Mouse (Mus musculus): ENCODE measurements around the gene Scly. TPM values are rescaled to one million over a fixed set of nuclear protein-coding genes. Genes with fewer than 3 reads are reported as not detected.
A peak's percentile ranks its signal among the peaks of the same experiment; 100 is the strongest.

The Scly gene
- 10 to 100 TPM; 13.7 TPM for total RNA-seq (2021)

DNA sequence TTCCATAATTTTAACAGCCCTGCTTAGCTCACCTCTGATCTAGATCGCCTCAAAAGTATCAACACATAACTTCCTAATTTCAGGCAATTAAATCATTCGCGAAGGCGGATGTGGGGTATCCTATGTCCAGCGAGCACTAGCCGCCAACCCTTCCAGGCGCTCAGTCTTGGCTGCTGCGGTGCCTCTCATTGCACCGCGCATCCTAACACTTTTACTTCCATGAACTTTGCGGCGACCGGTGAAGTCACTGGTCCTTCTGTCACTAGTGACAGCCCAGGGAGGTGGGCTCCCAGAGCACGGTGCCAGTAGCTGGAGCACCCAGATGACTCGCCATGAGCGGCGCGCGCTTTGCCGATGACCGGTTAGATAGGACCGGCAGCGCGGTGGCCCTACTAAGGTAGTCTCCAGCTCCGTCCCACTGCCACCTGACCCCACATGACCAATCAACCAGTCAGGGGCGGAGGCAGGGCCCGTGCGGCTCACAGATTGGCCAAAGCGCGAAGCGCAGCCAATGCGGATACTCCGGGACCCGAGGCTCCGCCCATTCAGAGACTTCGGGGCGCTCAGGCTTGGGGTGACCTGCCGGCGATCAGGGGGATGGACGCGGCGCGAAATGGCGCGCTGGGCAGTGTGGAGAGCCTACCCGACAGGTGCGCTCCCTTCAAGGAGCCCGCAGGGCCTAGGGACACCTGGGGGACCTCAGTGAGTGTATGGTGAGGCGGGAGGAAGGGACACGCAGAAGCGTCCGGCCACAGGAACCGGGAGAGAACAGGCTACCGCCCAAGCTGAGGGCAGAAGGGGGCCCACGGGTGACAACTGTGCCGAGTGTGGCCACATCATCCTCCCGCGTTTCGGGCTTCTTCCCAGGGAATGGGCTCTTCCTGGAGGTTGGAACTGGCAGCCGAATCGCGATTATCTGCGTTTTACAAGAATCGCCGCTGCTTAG is at the start of gene Scly:
Gene Scly, plus strand, starts transcription at position 540 of the 946 bp plus-strand sequence.
- intact Hi-C loops (cut with DNase I), result loop anchor here (2.0 kb wide), 1 partner anchor 47 kb away; the partner anchor contains the start of gene Ube2f
- peak; percentile 95 to 96 for DNase-seq

DNA sequence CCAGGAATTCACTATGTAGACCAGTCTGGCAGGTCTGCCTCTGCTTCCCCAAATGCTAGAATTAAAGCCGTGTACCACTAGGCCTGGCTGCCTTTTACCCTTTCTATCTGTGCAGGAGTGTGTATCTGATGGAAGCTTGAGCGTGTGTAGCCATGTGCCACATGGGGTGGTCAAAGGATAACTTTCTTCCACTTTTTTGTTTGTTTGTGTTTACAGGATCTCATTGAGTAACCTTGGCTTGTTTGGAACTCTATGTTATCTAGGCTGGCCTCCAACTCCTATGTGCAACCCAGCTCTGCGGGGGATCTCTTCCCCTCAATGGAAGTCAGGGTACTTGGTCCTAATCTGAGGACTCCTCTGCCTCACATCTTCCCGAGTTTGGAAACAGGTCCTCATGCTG is 49.2 kb upstream of the Scly start:
- intact Hi-C loops (cut with DNase I), result no loop called here
- DNase-seq, result no peak

GRCm38 (mm10) chr1:91249564-91250414 is 48.3 kb upstream of the Scly start, which contains the start of gene Ube2f:
TSS of gene Ube2f (plus strand) at chr1:91250304.
- intact Hi-C loops (cut with DNase I), result loop anchor here (2.0 kb wide), 1 partner anchor 49 kb away; the partner anchor contains the start of gene Scly
- peak; percentile 95 to 96 for DNase-seq

DNA sequence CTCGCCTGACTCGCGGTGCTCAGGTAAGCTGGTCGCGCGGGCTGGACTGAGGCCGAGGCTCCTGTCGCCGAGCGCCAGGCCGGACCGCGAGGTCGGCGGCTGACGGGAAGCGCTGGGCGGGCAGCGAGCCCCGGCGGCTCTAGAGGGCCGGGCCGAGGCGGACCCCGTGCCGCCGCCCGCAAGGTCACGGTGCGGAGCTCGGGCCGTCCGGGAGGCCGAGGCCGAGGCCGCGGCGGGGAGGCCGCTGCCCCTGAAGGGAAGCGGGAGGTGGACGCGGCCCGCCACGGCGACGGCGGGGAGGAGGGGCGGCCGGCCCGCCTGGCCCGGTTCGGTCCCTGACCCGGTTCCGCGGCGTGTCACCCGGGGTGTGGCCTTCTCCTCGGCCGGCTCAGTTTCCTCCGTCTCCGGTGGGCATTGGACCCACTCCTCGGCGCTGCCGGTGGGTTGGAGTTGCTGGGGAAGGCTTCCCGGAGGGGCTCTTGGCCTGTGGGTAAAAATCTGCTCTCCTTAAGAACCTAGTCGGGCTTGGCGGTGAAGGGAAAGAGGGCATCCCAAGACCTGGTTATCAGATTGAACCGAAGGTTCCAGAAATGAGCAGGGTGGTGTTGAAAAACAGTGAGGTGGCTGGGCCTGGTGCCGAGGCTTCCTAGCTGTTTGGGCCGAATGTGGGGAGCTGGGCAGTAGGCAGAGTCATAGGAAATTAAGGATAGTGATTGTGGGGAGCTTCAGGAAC is 47.6 kb upstream of the Scly start:
- peak; percentile 33 to 53 for DNase-seq
- intact Hi-C loops (cut with DNase I), result loop anchor here (2.0 kb wide), 1 partner anchor 48 kb away; the partner anchor contains the start of gene Scly

DNA sequence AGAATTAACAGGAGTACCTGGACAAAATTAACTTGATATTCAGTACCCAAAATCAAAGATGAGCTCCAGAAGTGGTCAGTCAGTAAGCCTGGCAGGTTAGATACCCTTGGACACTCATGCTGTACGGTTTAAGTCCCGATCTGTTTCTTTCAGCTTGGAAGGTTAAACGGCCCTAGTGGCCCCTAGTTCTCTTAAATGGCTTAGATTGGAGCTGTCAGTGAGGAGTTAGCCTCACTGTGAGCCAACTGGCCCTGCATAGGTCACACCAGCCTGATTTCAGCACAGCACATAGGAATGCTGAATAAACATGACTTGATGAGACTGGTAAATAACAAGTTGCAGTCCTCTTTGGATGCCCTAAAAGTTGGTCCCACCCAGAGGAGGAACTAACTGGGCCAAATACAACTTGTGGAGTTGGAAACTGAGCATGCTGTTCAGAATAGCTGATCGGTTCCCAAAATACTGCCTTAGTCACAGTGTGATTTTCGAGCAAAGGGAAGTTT is 46.9 kb upstream of the Scly start:
- DNase-seq, result peak in 1 of 2 experiments; percentile 25
- intact Hi-C loops (cut with DNase I), result loop anchor here (2.0 kb wide), 1 partner anchor 48 kb away; the partner anchor contains the start of gene Scly

DNA sequence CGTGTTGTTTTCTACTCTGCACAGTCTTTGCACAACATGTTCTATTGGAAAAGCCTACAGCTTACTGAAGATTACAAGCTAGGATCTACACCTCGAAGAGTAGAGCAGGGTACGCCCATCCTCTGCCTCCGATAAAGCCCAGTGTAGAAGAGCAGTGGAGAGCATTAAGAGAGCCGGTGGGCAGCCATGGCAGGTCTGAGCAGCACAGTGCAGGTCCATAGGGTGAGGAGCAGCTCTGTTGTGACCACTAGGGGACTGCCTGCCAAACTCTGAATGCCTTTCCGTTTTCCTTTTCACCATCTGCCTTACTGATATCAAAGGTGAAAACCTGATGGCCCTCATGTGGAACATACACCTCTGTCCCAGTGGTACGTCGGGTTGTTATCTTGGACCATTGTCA is 46.2 kb upstream of the Scly start:
- intact Hi-C loops (cut with DNase I), result loop anchor here (2.0 kb wide), 1 partner anchor 47 kb away; the partner anchor contains the start of gene Scly

GRCm38 (mm10) chr1:91257918-91258317 is 40.2 kb upstream of the Scly start:
- no peak for DNase-seq

More for the DNA sequence above, 46.2 kb upstream of the Scly start:
- no peak for DNase-seq

GRCm38 (mm10) chr1:91259794-91260193 is 38.3 kb upstream of the Scly start:
- DNase-seq, result no peak
- intact Hi-C loops (cut with DNase I), result no loop called here

More at GRCm38 (mm10) chr1:91257918-91258317, 40.2 kb upstream of the Scly start:
- intact Hi-C loops (cut with DNase I), result no loop called here

DNA sequence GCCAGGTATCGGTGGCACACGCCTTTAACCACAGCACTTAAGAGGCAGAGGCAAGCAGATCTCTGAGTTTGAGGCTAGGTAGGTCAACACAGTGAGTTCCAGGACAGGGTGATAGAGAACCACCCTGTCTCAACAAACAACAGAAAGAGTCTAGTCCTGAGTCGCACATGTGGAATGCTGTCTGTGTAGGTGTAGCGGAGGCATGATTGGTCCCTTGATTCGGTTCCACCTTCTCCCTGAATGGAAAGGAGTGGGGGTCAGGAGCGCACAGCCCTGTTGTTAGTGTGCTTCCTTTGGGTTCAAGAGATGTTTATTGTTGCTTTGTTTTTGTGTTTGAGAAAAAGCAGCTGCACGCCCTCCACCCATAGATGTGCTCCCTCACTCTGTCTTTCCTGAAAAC is 35.6 kb upstream of the Scly start:
- no peak for DNase-seq
- intact Hi-C loops (cut with DNase I), result no loop called here

DNA sequence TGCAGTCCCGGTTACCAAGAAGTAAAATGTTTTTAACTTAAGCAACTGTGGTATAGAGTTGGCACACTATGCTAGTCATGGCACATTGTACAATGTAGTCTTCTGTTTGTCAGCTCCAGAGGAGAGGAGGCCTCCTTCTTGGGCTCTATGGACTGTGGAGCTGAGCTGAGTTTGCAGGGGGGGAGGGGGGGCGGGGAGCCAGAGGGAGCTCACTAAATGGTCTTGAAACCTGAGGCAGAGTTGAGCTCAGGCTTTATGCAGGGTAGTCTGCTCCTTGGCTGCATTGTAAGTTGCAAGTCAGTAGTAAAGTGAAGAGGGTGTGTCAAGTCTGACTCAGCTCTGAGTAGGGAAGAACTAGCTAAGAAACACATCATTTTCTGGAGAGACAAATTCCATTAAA is 25.9 kb upstream of the Scly start:
- intact Hi-C loops (cut with DNase I), result no loop called here
- DNase-seq, result no peak

GRCm38 (mm10) chr1:91276581-91276980 is 21.6 kb upstream of the Scly start:
- DNase-seq, result no peak
- intact Hi-C loops (cut with DNase I), result no loop called here

DNA sequence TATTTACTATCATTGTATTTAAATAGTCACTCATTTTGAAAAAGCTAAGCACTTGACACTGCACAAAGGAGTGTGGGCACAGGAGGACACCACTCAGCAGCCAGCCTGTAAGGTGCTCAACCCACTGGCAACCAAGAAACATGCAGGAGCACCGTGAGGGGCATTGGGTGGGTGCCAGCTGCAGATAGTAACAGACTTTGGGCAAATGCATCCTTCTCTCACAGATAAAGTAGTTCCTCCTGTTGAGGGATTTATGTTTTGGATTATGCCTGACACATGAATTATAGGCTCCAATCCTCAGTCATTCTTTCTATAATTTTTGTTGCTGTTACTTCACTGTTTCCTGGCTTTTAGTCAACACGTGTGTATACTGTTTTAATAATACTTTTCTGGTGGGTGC is 20.7 kb upstream of the Scly start:
- intact Hi-C loops (cut with DNase I), result no loop called here
- DNase-seq, result no peak

DNA sequence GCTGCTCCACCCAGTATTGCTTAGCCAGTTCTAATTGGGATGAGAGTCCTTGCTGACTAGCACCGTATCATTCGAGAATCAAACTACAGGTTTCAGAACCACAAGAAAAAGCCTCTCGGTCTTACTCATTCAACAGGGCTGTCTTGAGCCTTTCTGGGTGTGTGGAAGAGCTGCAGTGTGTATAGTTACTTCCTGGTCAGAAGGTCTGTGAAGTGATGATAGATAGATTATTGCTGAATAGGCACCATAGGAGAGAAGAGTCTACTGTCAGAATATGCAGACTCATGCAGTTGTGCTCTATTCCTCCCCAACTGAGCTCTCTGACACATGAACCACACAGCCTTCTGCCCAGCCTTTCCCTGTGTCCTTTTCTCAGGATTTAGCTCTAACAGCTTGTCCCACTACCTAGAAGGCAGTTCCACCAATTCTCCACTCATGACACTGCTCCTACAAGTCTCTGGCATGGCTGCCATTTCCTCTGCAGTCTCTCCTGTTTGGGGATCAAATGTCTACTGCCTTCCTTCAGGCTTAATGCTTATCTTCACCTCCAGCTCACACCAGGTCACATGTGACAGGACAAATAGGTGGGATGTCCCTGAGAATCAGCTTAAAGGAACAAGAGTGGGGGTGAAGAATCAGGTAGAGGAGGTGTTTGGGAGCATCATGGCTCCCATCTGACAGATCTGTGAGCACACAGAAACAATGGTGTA is 19.6 kb upstream of the Scly start:
- intact Hi-C loops (cut with DNase I), result no loop called here

DNA sequence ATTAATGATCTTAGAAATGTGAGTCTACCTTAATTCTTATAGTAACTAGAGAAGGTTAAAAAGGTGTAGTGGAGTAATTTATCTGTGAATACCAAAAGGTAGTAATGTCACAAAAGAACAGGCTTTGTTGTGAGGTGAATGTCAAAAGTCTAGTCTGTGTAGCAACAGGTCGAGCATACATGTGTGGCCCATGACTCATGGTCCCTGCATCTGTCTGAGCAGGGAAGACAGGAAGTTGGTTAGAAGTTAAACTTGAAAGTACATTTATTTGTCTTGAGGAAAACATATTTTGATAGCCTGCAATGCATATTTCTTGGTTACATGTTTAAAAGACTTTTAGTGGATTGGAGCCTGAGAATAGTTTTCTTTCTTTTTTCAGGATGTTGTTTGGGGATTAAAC is 19.0 kb upstream of the Scly start:
- no peak for DNase-seq
- intact Hi-C loops (cut with DNase I), result no loop called here

More for the DNA sequence above, 19.6 kb upstream of the Scly start:
- no peak for DNase-seq

DNA sequence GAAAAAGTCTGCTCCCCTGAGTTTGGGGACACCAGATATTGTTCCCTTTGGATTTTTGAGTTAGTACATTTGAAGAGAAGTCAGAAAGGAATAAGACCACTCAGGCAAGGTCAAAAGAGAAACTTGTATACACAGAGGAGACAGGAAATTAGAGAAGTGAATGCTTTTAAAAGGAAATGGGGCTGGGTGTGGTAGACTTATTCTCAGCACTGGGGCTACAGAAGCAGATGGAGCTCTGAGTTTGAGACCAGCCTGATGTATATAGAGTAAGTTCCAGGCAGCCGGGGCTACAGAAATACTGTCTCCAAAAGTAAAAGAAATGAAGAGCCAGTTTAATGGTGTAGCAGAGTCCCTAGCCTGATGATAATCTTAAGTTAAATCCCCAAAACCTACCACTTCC is 15.6 kb upstream of the Scly start:
- intact Hi-C loops (cut with DNase I), result no loop called here
- no peak for DNase-seq

DNA sequence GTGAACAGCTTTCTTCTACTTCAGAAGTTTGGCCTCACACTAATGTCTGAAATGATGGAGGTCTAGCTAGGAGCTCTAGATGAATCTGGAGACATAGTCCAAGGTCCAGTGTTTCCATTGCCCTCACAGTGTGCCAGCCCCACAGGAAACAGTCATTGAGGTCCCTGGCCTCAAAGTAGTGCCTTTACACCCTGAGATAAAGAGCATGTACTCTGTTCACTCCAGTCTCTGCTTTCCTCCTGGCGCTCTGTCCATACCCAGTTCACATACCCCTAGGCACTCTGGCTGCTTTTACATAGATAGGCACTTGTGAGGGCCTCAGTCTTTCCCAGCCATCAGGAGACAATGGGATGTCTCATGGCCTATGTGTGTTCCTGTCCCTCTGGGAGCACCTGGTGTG is 8.8 kb upstream of the Scly start:
- DNase-seq, result no peak
- intact Hi-C loops (cut with DNase I), result no loop called here

DNA sequence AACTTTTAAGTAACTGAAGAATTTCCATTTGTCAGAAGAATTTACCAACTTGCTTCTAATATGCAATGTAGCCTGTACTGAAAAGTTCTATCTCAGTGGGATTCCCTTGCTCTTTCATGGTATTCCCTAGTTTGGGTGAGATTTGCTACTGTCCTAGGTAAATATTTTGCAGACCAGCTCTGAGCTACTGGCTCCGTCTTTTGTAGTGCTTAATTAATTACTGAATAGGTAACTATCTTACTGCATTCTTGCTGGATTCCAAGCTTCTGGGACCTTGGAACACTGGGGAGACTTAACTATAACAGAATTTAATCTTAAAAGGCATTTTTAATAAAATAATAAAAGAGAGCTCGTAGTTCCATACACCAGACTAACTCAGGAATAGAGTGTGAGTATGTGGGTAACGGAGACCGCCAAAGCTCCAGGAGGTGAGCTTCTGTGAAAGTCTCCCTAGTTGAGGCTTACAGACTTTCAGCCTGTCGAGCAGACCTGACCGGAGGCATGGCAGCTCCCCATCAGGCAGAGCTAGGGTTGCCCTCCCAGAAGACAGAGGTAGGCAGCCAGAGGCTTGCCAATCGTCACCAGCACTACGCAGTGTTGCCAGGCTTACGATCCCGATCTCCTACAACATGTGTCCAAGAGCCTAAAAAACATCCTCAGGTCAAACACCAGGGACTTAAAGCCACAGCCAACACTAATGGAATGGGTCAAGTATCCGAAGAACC is 5.9 kb upstream of the Scly start:
- intact Hi-C loops (cut with DNase I), result no loop called here
- DNase-seq, result no peak

DNA sequence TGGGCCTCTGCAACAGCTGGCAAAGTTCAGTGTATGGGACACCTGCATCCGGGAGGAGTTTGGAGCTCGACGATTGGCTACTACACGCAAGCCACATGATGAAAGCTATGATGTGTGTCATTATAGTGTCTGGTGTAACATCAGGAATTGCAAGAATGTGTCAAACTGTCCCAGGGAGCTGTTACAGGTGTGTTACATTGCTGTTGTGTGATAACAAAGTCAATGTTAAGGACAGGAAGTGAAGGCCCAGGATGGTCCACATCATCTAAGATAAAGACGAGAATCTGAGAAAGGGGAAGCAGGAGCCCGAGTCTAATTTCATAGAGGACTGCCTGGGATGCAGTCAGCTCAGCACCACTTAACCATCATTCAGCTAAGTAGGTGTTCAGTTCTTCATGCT is 2.6 kb upstream of the Scly start:
- intact Hi-C loops (cut with DNase I), result no loop called here
- no peak for DNase-seq
